Mouse (Mus musculus): ENCODE measurements around the gene Pole4.

DNA sequence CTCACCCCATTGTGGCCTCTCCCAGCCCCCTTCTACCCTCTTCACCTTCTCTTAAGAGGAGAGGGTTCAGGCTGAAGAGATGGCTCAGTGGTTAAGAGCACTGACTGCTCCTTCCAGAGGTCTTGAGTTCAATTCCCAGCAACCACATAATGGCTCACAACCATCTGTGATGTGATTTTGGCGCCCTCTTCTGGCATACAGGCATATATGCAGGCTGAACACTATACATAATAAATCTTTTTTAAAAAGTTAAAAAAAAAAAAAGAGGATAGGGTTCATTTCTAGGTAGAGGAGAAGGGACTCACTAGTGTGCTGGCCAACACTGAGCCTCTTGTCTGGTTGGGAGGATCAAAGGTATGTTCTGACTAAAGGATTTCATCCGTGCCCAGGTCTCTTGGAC, 44.9 kb upstream of the Pole4 start:
- TF ChIP-seq CTCF (IDR thresholded peaks at IDR 0.05) (peak; percentile 53), POLR2A (IDR thresholded peaks at IDR 0.05; ENCODE audit: insufficient read depth, low read depth, low read length) (no peak)

Measured in heart, adult 2 months (tissue).